Mouse (Mus musculus) mouse embryonic stem cell (cell line): Measurements from ENCODE around the gene Defa37.
"Not testable (repeated sequence)": the region's sequence is repeated elsewhere in the genome, so short reads cannot be mapped to it uniquely, and the experiment has no call there.

Source experiments
- in situ Hi-C, 2 experiments: fragments of 300-500 bp; cut with MboI; formaldehyde crosslinking; loops; 1 replicate in 1 of 2; 3 replicates in 1 of 2; pipeline ENCODE4 v1.14.3; 2019 to 2020; ENCODE audit warnings: low sequenced_read_pairs in 2 of 2, low pct_unique_long_range_greater_than_20kb in 1 of 2, mixed read lengths in 1 of 2; ENCODE audit not compliant: unreplicated experiment in 1 of 2

Gene Defa37

GRCm38 (mm10) chr8:21565086-21565485 is at the start of gene Defa37:
Gene Defa37 (plus strand): TSS chr8:21565386.
- in situ Hi-C loops: not testable (repeated sequence)

GRCm38 (mm10) chr8:21528732-21529131 is 36.5 kb upstream of the Defa37 start, which contains the start of gene Defa32:
Gene Defa32 (plus strand): TSS chr8:21529032.
- in situ Hi-C loops: not testable (repeated sequence)

DNA sequence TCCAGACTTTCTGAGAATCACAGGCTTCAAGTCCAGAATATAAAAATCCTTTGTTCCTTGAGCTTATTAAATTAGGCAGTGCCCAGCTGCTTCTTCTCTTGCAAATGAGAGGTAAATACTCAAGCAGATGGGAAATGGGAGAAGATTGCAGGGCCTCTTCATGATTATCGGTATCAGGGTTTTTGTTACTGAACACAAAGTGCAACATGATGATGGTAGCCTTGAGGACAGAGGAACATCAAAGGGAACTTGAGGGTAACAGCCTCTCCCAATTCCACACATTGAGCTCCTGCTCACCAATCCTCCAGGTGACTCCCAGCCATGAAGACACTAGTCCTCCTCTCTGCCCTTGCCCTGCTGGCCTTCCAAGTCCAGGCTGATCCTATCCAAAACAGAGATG is 17.5 kb downstream of the Defa37 start, which contains the start of gene Defa28:
TSS of gene Defa28 (plus strand) at position 301 of the 400 bp plus-strand sequence.
- in situ Hi-C loops: not testable (repeated sequence)

- in situ Hi-C loops: not testable (repeated sequence)
These were observed 29.2 kb downstream of the Defa37 start, which contains the start of gene Gm7861 for GRCm38 (mm10) chr8:21594408-21594807. Gene Gm7861 (minus strand): TSS chr8:21594508.
